Mouse (Mus musculus): ENCODE results near the gene Dhx34.

Dhx34 gene

GRCm38 (mm10) chr7:16208781-16209665 lies 12.8 kb downstream of the Dhx34 start:
- DNase-seq: no peak

GRCm38 (mm10) chr7:16207496-16207895 lies 14.3 kb downstream of the Dhx34 start:
- no peak for DNase-seq

GRCm38 (mm10) chr7:16207076-16207475 lies 14.8 kb downstream of the Dhx34 start:
- DNase-seq: no peak

- DNase-seq: no peak
Measured at GRCm38 (mm10) chr7:16204791-16205190, 17.0 kb downstream of the Dhx34 start.

GRCm38 (mm10) chr7:16203505-16203903 lies 18.3 kb downstream of the Dhx34 start:
- DNase-seq: no peak

GRCm38 (mm10) chr7:16202756-16203504 lies 18.9 kb downstream of the Dhx34 start:
- no peak for DNase-seq

GRCm38 (mm10) chr7:16201136-16201535 lies 20.7 kb downstream of the Dhx34 start:
- DNase-seq: no peak

- no peak for DNase-seq
Measured at GRCm38 (mm10) chr7:16198540-16198939, 23.3 kb downstream of the Dhx34 start.

GRCm38 (mm10) chr7:16197166-16197565 lies 24.7 kb downstream of the Dhx34 start:
- peak; percentile 43 to 49 for DNase-seq

- no peak for DNase-seq
Measured at GRCm38 (mm10) chr7:16196616-16197015, 25.2 kb downstream of the Dhx34 start.

GRCm38 (mm10) chr7:16193702-16194101 lies 28.1 kb downstream of the Dhx34 start:
- no peak for DNase-seq

GRCm38 (mm10) chr7:16192315-16192714 lies 29.5 kb downstream of the Dhx34 start:
- peak; percentile 49 to 79 for DNase-seq

- no peak for DNase-seq
Measured at GRCm38 (mm10) chr7:16187494-16187893, 34.3 kb downstream of the Dhx34 start.

- DNase-seq: peak in 1 of 2 experiments; percentile 47
Measured at GRCm38 (mm10) chr7:16183663-16184062, 38.2 kb downstream of the Dhx34 start.

- no peak for DNase-seq
Measured at GRCm38 (mm10) chr7:16178114-16178513, 43.7 kb downstream of the Dhx34 start.

GRCm38 (mm10) chr7:16175542-16175931 lies 46.3 kb downstream of the Dhx34 start:
- DNase-seq: no peak

GRCm38 (mm10) chr7:16174597-16175541 lies 47.0 kb downstream of the Dhx34 start, which contains the start of gene Meis3:
TSS of gene Meis3 (plus strand) at chr7:16175090.
- DNase-seq: peak; percentile 17 to 56

GRCm38 (mm10) chr7:16173146-16173545 lies 48.7 kb downstream of the Dhx34 start:
- DNase-seq: no peak

- no peak for DNase-seq
Measured at GRCm38 (mm10) chr7:16172586-16173140, 49.2 kb downstream of the Dhx34 start.

- DNase-seq: no peak
Measured at GRCm38 (mm10) chr7:16172141-16172581, 49.7 kb downstream of the Dhx34 start.

GRCm38 (mm10) chr7:16162036-16162435 lies 59.8 kb downstream of the Dhx34 start:
- no peak for DNase-seq

- DNase-seq: no peak
Measured at GRCm38 (mm10) chr7:16161302-16161701, 60.5 kb downstream of the Dhx34 start.

All from spleen, adult 18-20 months (tissue).